Mouse (Mus musculus) stomach, embryonic 16.5 days (tissue): ENCODE results near the gene Fam181a. TPM values are rescaled to one million over a fixed set of nuclear protein-coding genes. Genes with fewer than 3 reads are reported as not detected.
A peak's percentile ranks its signal among the peaks of the same experiment; 100 is the strongest.

Experiments used
- ATAC-seq: fragments of 200-750 bp; cut with Nextera tagmentation; 2 replicates; pipeline ENCODE4 v1.8.0; 2017; ENCODE audit warnings: moderate number of reproducible peaks, moderate TSS enrichment; ENCODE audit not compliant: insufficient read depth, low FRiP score
- H3K27ac ChIP-seq: fragments of 300-500 bp; sonication (generic); 2 replicates; pipeline ENCODE4 v1.5.1; 2014; ENCODE audit warnings: low read length
- H3K27me3 ChIP-seq: fragments of 300-500 bp; sonication (generic); 2 replicates; pipeline ENCODE4 v1.6.1; 2014; ENCODE audit warnings: low read length, control low read depth, mixed read lengths; ENCODE audit not compliant: control insufficient read depth, insufficient read depth
- H3K36me3 ChIP-seq: fragments of 300-500 bp; sonication (generic); 2 replicates; pipeline ENCODE4 v1.6.1; 2014; ENCODE audit warnings: low read length; ENCODE audit not compliant: control insufficient read depth, insufficient read depth
- H3K4me1 ChIP-seq: fragments of 300-500 bp; sonication (generic); 2 replicates; pipeline ENCODE4 v1.6.1; 2014; ENCODE audit warnings: low read length, control low read depth, mixed read lengths; ENCODE audit not compliant: control insufficient read depth, insufficient read depth
- H3K4me2 ChIP-seq: fragments of 300-500 bp; sonication (generic); 2 replicates; pipeline ENCODE4 v1.6.1; 2014; ENCODE audit warnings: low read depth, low read length, mixed read lengths
- H3K4me3 ChIP-seq: fragments of 300-500 bp; sonication (generic); replicated peaks from 2 replicates; pipeline ENCODE4 v1.5.1; 2014; ENCODE audit warnings: mild to moderate bottlenecking, low read length
- H3K9ac ChIP-seq: fragments of 300-500 bp; sonication (generic); 2 replicates; pipeline ENCODE4 v1.6.1; 2014; ENCODE audit warnings: low read length
- H3K9me3 ChIP-seq: fragments of 300-500 bp; sonication (generic); replicated peaks from 2 replicates; pipeline ENCODE4 v1.6.1; 2016; ENCODE audit warnings: low read length, control low read depth; ENCODE audit not compliant: control insufficient read depth
- WGBS: fragments of 180-500 bp; shearing (Covaris S2); extraction: QIAGEN DNeasy Blood & Tissue Kit; methylation state at CpG from one replicate; pipeline ENCODE4 v1.1.7; 2014; 5-methylcytosine and 5-hydroxymethylcytosine counted together
- polyA plus RNA-seq: library from polyadenylated mRNA; unstranded; fragments of >200 nt; fragmentation: Nextera tagmentation; extraction: Ambion mirVana; gene quantifications from 2 replicates; pipeline ENCODE4 v1.2.1, GENCODE M21; 2015

Fam181a gene
- polyA plus RNA-seq, 1 experiment from 2014 or later: not detected

DNA sequence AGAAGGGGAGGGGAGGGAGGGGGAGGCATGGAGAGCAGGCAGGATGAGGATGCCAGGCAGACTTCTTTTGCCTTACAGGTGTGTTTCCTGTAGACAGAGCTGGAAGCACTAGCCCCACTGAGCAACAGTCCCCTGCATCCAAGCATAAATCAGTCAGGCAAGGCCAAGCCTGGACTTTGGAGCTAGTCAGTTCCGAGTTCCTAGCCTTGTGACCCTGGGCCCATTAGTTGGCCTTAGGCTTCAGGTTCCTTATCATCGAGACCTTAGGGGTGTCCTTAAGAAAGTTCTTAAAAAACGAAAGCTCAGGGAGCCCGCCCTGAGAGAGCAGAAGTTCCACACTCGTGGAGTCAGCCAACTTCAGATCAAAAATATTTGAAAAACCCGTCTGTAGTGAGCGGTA lies 34.2 kb downstream of the Fam181a start:
- Histone ChIP-seq H3K36me3 (no peaks in the 10 kb centered on the region), H3K4me2 (no peak overlapping the region), H3K4me1 (no peaks in the 10 kb centered on the region), H3K9ac (no peak overlapping the region), H3K4me3 (no peak overlapping the region), H3K27ac (no peak overlapping the region), H3K27me3 (no peaks in the 10 kb centered on the region), H3K9me3 (no peaks in the 10 kb centered on the region)
- no peak for ATAC-seq
- 59% methylated on average over 7 of the region's 7 CpGs for WGBS

DNA sequence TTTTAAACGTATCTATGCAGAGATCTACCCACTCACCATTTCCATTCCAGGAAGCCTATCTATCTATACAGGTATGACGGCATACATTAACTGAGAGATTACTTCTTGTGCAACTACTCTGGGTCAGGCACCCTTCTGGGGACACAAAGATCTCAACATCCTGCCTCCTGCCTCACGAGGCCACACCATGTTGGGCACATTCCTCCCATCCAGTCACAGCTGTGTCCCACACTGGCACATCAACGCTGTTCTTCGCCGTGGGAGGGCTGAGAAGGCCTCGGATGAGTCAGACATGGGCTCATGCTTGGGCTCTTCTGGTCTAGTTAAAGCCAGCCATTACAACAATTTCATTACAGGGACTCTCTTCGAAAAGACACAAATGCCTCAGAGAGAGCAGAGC lies 36.2 kb downstream of the Fam181a start:
- no peaks in the 10 kb centered on the region for H3K9me3 ChIP-seq
- H3K27ac ChIP-seq: no peak overlapping the region
- WGBS: 73% methylated on average over 8 of the region's 8 CpGs
- H3K36me3 ChIP-seq: no peaks in the 10 kb centered on the region
- no peak for ATAC-seq
- no peaks in the 10 kb centered on the region for H3K4me1 ChIP-seq
- no peak overlapping the region for H3K9ac ChIP-seq
- H3K4me2 ChIP-seq: no peak overlapping the region
- no peak overlapping the region for H3K4me3 ChIP-seq
- no peaks in the 10 kb centered on the region for H3K27me3 ChIP-seq

DNA sequence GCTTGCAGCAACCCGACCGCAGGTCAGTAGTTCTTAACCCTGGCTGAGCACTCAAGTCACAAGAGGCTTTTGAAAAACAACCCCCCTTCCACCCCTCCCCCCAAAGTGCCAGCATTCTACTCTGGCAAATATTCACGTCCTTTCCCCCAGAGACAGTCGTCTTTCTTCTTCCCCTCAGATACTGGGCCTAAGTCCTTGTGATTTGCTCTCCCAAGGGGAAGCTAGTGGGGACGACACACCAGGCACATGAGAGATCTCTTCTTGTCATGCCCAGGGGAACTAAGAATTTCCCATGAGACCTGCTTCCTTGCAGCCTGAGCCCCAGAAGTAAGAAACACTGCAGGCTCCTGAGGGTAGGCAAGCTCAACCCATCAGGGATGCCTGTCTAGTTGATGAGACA lies 36.6 kb downstream of the Fam181a start:
- H3K4me1 ChIP-seq: no peaks in the 10 kb centered on the region
- 50% methylated on average over 5 of the region's 5 CpGs for WGBS
- H3K27me3 ChIP-seq: no peaks in the 10 kb centered on the region
- H3K9ac ChIP-seq: no peak overlapping the region
- no peak overlapping the region for H3K4me3 ChIP-seq
- no peak overlapping the region for H3K27ac ChIP-seq
- no peak overlapping the region for H3K4me2 ChIP-seq
- H3K36me3 ChIP-seq: no peaks in the 10 kb centered on the region
- no peak for ATAC-seq
- no peaks in the 10 kb centered on the region for H3K9me3 ChIP-seq

DNA sequence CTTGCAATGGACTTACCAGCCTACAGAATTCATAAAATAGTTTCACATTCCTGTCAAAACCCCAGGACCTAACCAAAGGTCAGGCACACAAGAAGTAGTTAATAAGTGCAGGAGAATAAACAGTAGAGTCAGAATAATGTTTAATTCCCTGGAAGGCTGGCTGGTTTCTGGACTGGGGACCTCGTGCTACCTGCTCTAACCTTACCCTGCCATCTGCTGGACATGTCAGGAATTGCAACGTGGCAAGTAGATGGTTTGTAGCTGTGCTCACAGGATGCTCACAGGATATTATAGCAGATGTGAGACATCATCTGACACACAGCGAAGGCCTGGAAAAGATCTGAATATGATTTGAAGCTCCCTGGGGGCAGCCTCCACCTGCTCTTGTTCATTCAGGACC lies 37.7 kb downstream of the Fam181a start:
- 2% methylated on average over 3 of the region's 3 CpGs for whole genome bisulfite sequencing
- Histone ChIP-seq H3K9ac (no peak overlapping the region), H3K4me2 (no peak overlapping the region), H3K4me3 (no peak overlapping the region), H3K36me3 (no peaks in the 10 kb centered on the region), H3K4me1 (no peaks in the 10 kb centered on the region), H3K27me3 (no peaks in the 10 kb centered on the region), H3K9me3 (no peaks in the 10 kb centered on the region), H3K27ac (no peak overlapping the region)
- peak; percentile 48; the same call in 1 of the 2 replicates for ATAC-seq

DNA sequence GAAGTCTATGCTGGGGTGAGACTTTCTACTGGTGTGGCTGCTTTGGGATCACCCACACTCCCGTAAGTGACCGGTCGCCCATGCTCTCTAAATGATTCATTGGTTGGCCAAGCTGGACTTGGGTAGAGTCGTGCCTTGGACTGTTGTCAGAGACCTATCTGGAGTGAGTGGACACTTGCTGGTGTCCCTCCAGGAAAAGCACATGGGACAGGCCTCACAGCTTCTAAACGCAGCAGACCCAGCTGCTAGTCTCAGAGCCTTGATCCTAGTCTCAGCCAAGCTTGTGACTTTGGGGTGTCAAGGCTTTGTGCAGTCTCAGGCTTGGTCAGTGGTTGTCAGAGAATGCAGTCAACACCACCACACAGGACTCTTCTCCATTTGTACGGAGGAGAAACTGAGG lies 42.0 kb downstream of the Fam181a start:
- no peak for ATAC-seq
- 89% methylated on average over 6 of the region's 6 CpGs for WGBS
- Histone ChIP-seq H3K9ac (no peak overlapping the region), H3K27me3 (no peaks in the 10 kb centered on the region), H3K27ac (no peak overlapping the region), H3K4me1 (peaks cover 3% of the 10 kb centered on the region; the same call in 1 of the 2 replicates), H3K4me2 (no peak overlapping the region), H3K36me3 (no peaks in the 10 kb centered on the region), H3K4me3 (no peak overlapping the region), H3K9me3 (no peaks in the 10 kb centered on the region)

DNA sequence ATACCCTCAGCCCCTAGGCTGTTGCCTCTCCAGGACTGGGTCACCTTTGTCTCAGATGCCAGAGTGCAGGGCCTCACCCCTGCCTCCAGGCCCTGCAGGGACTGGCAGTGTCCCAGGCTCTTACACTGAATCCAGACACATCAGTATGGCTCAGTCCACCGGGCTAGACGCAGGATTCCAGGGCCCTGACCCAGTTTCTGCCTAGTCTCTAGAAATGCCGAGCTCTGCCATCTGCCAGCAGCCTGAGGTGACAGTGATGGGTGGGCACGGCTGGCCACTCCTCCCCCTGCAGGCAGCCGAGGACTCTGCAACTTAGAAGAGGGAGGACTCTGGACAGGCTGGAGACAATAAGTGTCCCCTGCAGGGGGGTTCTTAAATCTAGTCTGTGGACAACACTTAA lies 42.8 kb downstream of the Fam181a start:
- peak overlapping the region; percentile 34 for H3K4me2 ChIP-seq
- no peaks in the 10 kb centered on the region for H3K36me3 ChIP-seq
- H3K9ac ChIP-seq: peak overlapping the region; percentile 32
- 17% methylated on average over 5 of the region's 5 CpGs for WGBS
- peaks cover 3% of the 10 kb centered on the region; the same call in 1 of the 2 replicates for H3K4me1 ChIP-seq
- H3K27me3 ChIP-seq: no peaks in the 10 kb centered on the region
- peak overlapping the region; percentile 37 for H3K4me3 ChIP-seq
- H3K27ac ChIP-seq: no peak overlapping the region
- no peaks in the 10 kb centered on the region for H3K9me3 ChIP-seq
- ATAC-seq: no peak

DNA sequence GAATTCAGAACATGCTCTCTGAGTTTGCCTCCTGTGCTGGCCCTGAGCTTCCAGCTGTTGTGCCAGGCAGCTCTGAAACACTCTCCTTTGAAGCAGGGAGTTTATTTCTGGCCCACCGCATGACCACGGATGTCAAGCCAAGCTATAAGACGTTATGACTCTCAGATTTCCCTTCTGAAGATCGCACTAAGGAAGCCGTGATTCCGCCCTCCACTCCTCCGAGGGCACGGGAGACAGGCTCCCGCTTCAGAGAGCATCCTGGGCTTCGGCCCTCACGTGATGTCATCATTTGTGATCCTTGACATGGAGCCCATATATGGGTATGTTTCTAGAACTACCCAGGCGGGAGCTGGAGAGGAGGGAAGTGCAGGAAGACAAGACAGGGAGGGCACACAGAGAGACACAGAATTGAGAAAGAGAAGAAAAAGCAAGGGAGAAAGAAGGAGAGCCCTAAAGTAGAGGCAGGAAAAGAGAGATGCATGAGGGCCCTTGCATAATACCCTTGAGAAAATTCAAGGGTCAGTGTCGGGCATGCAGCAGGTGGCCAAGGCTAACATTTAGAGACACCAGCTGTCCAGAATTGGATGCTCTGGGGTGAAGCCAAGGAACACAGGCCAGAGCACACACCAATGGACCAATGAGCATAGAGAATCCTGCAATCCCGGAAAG lies 45.1 kb downstream of the Fam181a start, which contains the start of gene Asb2:
Asb2 (minus strand) TSS at position 256 of the 669 bp plus-strand sequence.
- peak within 1 kb of the TSS; percentile 37 for H3K4me3 ChIP-seq
- no peaks in the 10 kb centered on the region for H3K9me3 ChIP-seq
- H3K4me1 ChIP-seq: peaks cover 3% of the 10 kb centered on the region; the same call in 1 of the 2 replicates
- H3K9ac ChIP-seq: peak within 1 kb of the TSS; percentile 49
- H3K27me3 ChIP-seq: no peaks in the 10 kb centered on the region
- 49% methylated on average over 14 of the region's 14 CpGs for WGBS
- H3K36me3 ChIP-seq: no peaks in the 10 kb centered on the region
- ATAC-seq: peak; percentile 63; the same call in 1 of the 2 replicates
- no peak within 1 kb of the TSS for H3K4me2 ChIP-seq
- H3K27ac ChIP-seq: peak within 1 kb of the TSS; percentile 76

DNA sequence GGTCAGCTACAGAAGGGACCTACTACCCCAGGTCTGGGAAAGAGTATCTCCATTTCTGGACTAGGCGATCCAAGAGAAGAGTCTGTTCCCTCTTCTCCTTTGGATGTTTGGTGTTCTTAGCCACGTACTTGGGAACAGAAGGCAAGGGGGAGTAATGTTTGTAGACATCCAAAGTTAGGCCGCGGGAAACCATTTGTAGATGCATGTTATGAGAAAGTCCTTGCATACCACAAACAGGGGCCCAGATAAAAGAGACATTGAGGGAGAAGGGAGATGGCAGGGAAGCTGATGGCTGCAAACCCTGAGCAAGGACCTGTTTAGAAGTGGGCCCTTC lies 45.6 kb downstream of the Fam181a start:
- Histone ChIP-seq H3K27me3 (no peaks in the 10 kb centered on the region), H3K9me3 (no peaks in the 10 kb centered on the region), H3K27ac (peak overlapping the region; percentile 76), H3K4me2 (no peak overlapping the region), H3K4me1 (peaks cover 3% of the 10 kb centered on the region; the same call in 1 of the 2 replicates), H3K36me3 (no peaks in the 10 kb centered on the region), H3K4me3 (no peak overlapping the region), H3K9ac (no peak overlapping the region)
- 80% methylated on average over 4 of the region's 4 CpGs for WGBS
- ATAC-seq: no peak

DNA sequence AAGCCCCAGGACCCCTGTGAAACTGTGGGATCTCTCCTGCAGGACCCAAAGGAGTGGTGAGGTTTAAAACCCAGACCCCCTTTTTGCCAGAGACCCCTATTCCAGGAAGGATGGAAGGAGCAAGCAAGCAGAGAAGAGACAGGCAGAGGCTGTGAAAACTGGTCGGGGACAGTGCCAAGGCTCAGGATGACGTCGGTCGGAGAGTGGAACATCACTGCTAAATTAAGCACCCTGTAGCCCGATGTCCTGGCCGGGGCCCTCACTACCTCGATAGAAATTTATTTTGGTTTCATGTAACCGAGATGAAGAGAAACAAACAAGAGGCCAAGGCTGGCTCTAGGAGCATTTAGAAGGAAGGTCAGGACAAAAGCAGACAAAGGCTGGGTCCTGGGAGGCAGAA lies 47.4 kb downstream of the Fam181a start:
- H3K36me3 ChIP-seq: no peaks in the 10 kb centered on the region
- H3K27ac ChIP-seq: no peak overlapping the region
- 77% methylated on average over 8 of the region's 8 CpGs for WGBS

More for the DNA sequence above, 47.4 kb downstream of the Fam181a start:
- peaks cover 3% of the 10 kb centered on the region; the same call in 1 of the 2 replicates for H3K4me1 ChIP-seq
- no peaks in the 10 kb centered on the region for H3K27me3 ChIP-seq
- H3K9me3 ChIP-seq: no peaks in the 10 kb centered on the region
- no peak overlapping the region for H3K4me2 ChIP-seq
- ATAC-seq: no peak
- H3K4me3 ChIP-seq: no peak overlapping the region
- H3K9ac ChIP-seq: no peak overlapping the region
